Mouse (Mus musculus) common myeloid progenitor, adult 5-6 weeks (primary cell): Measurements from ENCODE around the gene Ttyh3. TPM values are rescaled to one million over a fixed set of nuclear protein-coding genes. Genes with fewer than 3 reads are reported as not detected.
A peak's percentile ranks its signal among the peaks of the same experiment; 100 is the strongest.
"Not testable (repeated sequence)": the region's sequence is repeated elsewhere in the genome, so short reads cannot be mapped to it uniquely, and the experiment has no call there.

Source experiments
- ATAC-seq: replicated peaks from 2 replicates; pipeline ENCODE4 v1.8.0; 2016; ENCODE audit warnings: low read depth, mild to moderate bottlenecking, moderate TSS enrichment, inconsistent platforms; ENCODE audit not compliant: poor library complexity, severe bottlenecking
- total RNA-seq: library from RNA; stranded (forward); fragments of 200-1000, 187-1606 nt; gene quantifications from 2 replicates; pipeline ENCODE4 v1.2.3, GENCODE M21; 2017

Gene Ttyh3
- total RNA-seq = 14.4 and 20.2 TPM in 2 replicates

DNA sequence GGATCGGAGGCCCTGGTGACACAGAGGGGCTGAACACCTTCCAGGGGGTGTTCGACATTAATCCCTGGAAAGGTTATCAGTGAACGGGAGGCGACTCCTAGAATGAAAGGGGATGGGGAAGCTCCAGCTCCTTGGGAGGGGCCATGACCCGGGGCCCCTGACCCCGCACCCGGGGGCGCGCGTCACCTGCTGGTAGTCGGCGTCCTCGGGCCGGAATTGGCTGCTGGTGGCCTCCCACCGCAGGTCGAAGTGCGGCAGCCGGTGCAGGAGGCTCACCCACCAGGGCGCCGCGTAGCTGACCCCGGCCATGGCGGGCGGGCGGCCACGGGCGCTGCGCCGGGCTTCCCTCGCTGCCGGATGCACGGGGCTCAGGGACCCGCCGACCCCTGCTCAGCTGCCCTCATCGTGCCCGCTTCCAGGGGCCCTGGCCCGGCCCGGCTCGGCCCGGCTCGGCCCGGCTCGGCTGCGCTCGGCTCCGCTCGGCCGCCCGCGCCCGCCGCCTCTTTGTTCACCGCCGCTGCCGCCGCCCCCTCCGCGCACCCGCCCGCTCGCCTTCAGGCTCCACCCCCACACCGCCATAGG is at the start of gene Ttyh3:
Gene Ttyh3, minus strand, starts transcription at position 513 of the 582 bp plus-strand sequence.
- ATAC-seq = no peak

DNA sequence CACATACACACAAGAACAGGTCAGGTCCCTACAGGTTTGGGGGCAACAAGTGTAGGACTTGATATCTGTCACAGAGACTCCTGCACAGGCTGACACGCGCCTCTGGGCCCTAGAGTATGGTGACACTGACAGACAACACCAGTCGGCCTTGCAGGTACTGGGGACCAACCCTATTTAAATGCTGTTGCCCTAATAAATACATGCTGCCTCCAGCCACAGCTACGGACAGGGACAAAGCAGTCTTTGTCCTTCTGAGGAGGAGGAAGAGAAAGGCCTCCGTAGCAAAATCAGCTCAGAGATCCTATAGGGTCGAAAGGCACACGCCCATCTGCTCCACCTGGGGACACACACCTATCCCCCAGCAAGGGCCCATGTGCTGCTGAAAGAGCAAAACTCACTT is 47.2 kb upstream of the Ttyh3 start:
- no peak for ATAC-seq

DNA sequence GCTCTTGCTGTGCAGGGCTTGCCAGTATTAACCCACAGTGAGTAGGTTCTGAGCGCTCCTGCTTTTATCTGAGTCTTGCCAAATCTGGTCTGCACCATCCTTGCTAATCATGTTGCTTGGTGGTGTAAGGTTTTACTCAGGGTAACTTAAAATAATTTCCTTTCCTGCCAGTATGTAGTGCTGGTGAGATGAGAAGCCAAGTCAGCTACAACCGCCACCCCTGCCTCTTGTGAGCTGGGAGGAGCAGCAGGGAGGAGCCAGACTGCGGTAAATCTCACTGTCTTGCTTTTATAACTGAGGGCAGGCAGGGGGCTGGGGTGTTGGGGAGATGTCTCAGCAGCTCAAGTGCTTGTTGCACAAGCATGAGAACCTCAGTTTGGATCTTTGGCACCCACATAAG is 39.6 kb upstream of the Ttyh3 start:
- no peak for ATAC-seq

DNA sequence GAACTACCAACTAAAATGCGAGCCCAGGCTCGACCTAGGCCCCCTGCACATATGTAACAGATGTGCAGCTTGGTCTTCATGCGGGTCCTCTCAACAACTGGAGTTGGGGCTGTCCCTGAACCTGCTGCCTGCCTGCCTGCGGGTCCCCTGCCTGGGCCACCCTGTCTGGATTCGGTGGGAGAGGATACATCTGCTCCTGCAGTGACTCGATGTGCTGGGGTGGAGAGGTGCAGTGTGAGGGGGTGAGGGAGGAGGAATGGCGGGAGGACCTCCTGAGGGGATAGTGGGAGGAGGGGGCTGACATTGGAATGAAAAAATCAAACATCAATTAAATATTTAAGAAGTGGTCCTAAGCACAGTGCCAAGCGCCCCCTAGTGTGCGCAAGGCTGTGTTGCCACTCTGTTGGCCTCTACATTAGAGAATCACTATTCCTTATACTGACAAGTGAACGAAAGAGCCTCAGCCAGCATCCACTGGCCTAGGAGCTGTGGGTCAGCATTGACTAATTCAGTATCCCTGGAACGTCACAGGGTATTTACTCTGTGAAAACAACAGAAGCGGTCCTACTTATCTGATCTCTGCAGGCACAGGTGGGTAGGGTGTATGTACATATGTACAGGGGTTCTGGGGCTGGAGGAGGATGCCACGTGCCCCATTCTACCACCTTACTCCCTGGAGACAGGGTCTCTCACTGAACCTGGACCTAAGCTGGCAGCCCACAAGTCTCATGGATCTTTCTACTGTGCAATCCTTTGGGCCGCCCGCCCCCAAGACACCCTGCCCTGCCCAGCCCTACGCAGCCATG is 35.7 kb upstream of the Ttyh3 start:
- ATAC-seq = peak; percentile 76; the same call in 1 of the 2 replicates

DNA sequence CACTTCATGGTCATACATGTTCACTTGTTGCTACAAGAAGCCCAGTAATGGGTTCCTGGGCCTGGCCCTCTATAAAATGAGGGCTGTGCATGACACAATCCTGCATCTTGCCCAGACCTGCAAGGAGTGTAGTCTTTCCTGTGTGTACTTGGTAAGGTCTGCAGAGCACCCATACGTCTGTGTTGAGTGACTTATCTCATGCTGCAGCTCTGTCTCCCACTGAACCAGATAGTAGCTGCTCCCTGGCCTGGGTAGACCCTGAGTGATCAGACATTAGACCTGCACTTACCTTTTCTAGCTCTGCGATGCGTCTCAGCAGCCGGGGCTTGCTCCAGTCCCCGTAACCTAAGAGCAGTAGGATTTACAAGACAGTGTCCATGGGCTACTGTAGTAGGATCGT is 33.3 kb upstream of the Ttyh3 start:
- no peak for ATAC-seq

- ATAC-seq = no peak
Observed at GRCm38 (mm10) chr5:140680950-140681349, 32.1 kb upstream of the Ttyh3 start.

GRCm38 (mm10) chr5:140680051-140680450 is 31.2 kb upstream of the Ttyh3 start:
- no peak for ATAC-seq

GRCm38 (mm10) chr5:140677137-140677536 is 28.3 kb upstream of the Ttyh3 start:
- no peak for ATAC-seq

GRCm38 (mm10) chr5:140675640-140676039 is 26.8 kb upstream of the Ttyh3 start:
- no peak for ATAC-seq

- ATAC-seq = no peak
Observed at GRCm38 (mm10) chr5:140675079-140675478, 26.2 kb upstream of the Ttyh3 start.

DNA sequence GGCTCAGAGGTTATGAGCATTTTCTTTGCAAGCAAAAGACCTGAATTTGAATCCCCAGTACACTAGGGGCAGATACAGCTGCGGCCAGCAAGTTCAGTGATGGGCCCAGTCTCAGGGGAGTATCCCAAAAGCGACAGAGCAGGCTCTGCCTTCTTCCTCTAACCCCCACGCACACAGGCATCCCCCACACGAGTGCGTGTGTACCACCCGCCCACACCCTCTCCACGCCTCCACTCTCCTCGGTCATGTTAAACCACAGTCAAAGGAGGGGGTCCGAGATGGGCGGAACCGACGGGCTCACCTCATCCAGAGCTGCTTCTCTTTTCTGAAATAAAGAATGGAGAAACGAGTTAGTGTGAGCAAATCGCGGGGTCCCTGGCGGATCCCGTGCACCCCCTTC is 25.2 kb upstream of the Ttyh3 start:
- no peak for ATAC-seq

DNA sequence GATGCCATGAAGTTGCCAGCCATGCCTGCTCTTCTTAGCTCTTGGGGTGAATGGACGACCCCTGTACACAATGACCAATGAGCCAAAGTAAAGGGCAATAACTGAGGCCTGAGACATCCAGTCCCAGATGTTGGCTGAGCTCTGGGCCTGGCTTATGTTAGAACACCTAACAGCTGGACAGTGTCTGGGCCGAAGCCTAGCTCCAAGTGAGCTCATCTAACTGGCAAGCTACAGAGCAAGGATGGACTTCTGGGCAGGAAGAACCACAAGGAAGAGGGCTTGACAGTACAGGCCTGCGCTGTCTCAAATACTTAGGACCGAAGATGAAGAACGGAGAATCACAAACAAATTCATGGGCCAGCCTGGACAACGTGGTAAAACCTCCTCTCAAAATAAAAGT is 23.8 kb upstream of the Ttyh3 start:
- ATAC-seq = not testable (repeated sequence)

DNA sequence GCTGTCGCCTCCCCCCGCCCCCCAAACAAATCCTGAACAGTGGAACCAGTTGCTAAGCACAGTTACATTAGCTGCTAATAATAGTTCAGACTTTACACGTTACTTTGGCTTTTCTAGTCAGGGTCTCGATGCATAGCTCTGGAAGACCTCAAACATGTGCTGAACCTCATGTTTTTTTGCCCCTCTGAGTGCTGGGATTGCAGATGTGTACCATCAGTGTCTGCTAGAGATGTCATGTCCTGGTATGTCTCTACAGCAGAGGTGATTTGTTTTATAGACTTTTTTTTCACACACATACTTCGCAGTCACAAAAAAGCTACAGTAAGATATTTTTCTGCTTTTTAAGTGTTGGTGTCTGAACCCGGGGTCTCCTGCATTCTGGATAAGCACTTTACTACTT is 23.3 kb upstream of the Ttyh3 start:
- no peak for ATAC-seq

DNA sequence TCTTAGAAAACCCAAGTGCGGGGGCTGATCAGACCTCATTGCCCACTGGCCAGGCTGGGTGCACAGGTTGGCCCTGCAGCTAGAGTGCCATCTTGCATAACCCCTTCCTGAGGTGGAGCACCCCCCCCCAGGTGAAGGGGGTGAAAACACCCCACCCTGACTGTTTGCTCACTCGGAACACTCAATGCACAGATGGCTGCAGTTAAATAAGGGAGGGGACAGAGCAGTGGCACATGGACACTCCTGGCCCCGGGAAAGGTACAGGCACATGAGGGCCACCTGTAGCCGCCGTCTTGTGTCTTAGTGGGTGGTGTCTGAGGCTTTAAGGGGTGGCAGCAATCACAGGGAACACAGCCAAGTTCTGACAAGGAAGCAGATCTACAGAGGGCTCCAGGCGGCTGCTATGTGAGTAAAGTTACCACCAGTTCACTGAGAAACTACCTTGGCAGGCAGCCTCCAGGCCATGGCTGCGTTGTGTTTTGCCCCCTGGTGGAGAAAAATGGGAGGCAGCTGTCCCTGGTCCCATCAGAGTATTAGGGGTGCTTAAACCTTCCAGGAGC is 14.9 kb upstream of the Ttyh3 start:
- peak; percentile 68 for ATAC-seq

DNA sequence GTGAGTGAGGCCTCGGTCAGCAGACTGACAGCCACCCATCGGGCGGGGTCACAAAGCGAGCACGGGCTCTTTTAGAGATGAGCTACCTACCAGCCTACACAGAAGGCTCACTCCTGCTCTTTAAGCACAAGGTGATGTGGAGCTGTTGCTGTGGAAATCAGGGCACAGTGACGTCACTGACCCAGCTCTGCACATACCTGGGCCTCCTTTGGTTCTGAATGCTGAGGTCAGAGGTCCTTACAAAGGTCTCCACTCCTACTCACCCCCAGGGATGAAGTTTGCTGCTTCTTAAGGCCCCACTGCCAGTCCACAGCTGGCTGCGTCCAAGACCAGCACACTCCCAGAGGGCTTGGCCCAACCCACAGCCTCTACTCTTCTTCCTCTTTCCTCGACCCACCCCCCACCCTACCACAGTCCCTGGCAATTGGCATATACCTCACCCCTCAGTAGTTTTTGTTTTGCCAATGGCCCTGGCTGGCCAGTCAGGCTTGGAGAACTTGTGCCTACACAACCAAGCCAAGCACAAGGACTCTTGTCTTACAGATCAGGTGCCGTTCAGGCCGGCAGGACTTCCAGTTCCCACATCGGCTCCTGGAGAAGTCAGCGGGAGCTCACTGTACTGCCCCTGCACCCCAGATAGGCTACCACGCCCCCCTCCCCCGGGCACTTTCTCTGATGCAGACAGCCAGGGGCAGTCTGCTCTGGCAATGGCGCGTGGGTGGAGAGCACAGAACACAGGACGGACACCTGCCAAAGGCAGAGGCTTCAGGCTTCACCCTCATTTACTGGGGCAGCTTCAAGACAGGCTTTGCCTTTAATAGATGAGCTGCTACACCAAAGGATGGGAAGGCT is 14.1 kb upstream of the Ttyh3 start:
- peak; percentile 67 for ATAC-seq

- no peak for ATAC-seq
Observed at GRCm38 (mm10) chr5:140661875-140662643, 13.2 kb upstream of the Ttyh3 start.

DNA sequence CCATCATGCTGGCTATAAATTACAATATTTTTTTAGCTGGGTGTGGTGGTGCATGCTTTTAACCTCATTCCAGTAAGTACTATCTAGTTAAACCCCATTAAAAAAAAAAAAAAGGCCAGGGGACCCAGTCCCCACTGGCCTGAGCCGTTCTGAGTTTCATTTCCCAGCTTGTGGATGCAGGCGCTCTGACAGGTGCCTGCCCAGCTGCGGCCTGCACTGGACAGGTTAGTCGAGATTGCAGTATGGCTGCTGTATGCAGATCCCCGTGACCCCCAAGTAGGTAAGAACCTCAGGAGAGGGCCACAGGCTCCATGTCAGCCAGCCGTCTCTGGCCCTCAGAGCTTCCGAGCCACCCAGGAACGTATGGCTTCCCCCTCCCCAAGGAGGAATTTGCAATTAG is 12.6 kb upstream of the Ttyh3 start:
- no peak for ATAC-seq

DNA sequence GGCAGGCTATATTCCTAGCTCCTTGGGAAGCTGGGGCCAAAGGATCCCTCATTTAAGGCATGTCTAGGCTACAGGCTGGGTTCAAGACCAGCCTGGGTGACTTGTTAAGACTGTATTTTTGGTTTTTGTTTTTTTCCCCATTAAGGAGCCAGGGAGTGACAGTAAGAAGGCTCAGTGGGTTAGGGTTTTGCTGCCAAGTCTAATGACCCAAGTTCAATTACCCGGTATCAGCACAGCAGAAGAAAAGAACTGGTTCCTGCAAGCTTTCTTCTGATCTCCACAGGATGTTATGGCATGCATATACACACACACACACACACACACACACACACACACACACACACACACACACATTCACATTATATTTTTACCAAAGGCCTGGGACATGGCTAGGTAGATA is 11.6 kb upstream of the Ttyh3 start:
- no peak for ATAC-seq

DNA sequence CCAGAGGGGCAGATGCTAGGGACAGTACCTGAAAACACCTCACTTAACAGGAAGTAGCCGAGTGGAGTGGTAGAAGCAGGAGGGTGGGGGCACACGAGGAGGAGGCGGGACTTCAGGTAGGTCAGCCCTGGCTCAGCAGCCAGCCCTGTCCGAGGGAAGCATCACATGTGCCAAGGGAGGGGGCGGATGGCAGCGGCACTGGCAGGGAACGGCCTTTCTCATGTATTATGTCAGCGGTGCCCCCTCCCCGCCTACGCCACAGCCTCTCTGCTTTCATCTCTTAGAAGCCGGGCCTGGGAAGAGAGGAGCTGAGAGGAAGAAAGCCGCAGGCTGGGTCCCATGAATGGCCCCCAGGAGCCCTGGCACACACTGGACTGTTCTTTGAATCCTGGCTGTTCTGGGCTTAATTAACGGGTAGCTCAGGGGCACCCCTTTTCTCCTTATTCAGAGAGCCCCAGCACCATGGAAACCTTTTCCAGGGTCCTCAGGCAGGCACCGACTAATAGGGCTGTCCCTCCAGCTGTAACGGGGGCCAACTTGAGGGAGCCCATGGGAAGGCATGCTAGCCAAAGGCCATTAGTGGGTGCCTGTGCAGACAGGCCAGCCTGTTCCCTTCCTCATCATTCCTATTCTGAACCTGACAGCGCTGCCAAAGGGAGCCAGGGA is 10.9 kb upstream of the Ttyh3 start:
- no peak for ATAC-seq
